Mouse (Mus musculus) limb, embryonic 13.5 days (tissue): Measurements from ENCODE around the gene Trim46. TPM values are rescaled to one million over a fixed set of nuclear protein-coding genes. Genes with fewer than 3 reads are reported as not detected.

Experiments used
- ATAC-seq: fragments of 200-750 bp; cut with Nextera tagmentation; 2 replicates; pipeline ENCODE4 v1.8.0; 2017; ENCODE audit warnings: low read depth, moderate number of reproducible peaks, moderate TSS enrichment; ENCODE audit not compliant: low FRiP score
- H3K27ac ChIP-seq: fragments of 300-500 bp; sonication (generic); 2 replicates; pipeline ENCODE4 v1.5.1; 2015; ENCODE audit warnings: inconsistent platforms, mild to moderate bottlenecking, moderate library complexity
- H3K27me3 ChIP-seq: fragments of 300-500 bp; sonication (generic); 2 replicates; pipeline ENCODE4 v1.6.1; 2015; ENCODE audit warnings: mild to moderate bottlenecking, inconsistent platforms
- H3K36me3 ChIP-seq: fragments of 300-500 bp; sonication (generic); 2 replicates; pipeline ENCODE4 v1.6.1; 2015; ENCODE audit warnings: inconsistent platforms, mild to moderate bottlenecking, moderate library complexity
- H3K4me1 ChIP-seq: fragments of 300-500 bp; sonication (generic); 2 replicates; pipeline ENCODE4 v1.6.1; 2015; ENCODE audit warnings: inconsistent platforms
- H3K4me2 ChIP-seq: fragments of 300-500 bp; sonication (generic); replicated peaks from 2 replicates; pipeline ENCODE4 v1.6.1; 2015; ENCODE audit warnings: inconsistent platforms, mild to moderate bottlenecking, moderate library complexity
- H3K4me3 ChIP-seq: fragments of 300-500 bp; sonication (generic); 2 replicates; pipeline ENCODE4 v1.5.1; 2015; ENCODE audit warnings: moderate library complexity, mild to moderate bottlenecking, inconsistent platforms
- H3K9ac ChIP-seq: fragments of 300-500 bp; sonication (generic); 2 replicates; pipeline ENCODE4 v1.6.1; 2015; ENCODE audit warnings: mild to moderate bottlenecking, inconsistent platforms
- H3K9me3 ChIP-seq: fragments of 300-500 bp; sonication (generic); 2 replicates; pipeline ENCODE4 v1.6.1; 2016; ENCODE audit warnings: inconsistent platforms
- WGBS: fragments of 180-500 bp; shearing (Covaris S2); methylation state at CpG from one replicate; pipeline ENCODE4 v1.1.7; 2015; 5-methylcytosine and 5-hydroxymethylcytosine counted together
- polyA plus RNA-seq: library from polyadenylated mRNA; unstranded; fragments of >200 nt; fragmentation: Nextera tagmentation; extraction: Ambion mirVana; gene quantifications from 2 replicates; pipeline ENCODE4 v1.2.1, GENCODE M21; 2015

The Trim46 gene
- polyA plus RNA-seq, 1 experiment from 2014 or later, result 6.8 TPM

DNA sequence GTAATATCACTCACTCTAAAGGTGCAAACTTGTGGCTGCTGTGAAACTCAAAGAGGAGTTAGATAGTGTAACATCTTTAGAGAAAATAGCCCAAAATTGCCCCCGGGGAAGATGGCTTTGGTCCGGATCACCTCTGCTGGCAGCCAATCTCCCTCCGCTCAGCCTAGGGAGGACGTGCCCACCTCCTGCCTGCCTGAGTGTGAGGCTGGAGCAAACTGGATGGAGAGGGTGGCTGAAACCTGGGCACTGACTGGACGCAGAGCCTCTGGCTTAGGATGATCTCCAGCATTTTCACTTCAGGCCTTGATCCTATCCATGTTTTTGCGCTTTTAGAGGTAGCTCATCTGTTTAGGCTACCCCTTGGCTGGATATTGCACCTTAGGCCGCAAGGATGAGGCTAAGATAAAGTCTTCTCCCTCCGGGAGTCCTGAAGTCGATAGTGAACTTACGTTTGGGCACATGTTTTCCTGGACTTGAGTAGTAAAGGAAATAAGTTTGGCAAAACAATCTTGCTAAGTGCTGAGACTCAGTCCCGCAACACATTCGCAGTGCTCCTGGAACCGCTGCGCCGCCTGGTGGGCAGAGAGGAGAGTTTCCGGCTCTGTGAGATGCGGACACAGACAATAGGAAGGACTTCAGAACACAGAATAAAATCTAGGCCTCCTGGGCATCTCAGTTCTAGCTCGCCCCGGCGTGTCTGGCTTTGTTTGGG, 35.6 kb upstream of the Trim46 start:
- Histone ChIP-seq H3K27ac (peak overlapping the region; percentile 86; the same call in 1 of the 2 replicates), H3K4me1 (peaks cover 50% of the 10 kb centered on the region)

DNA sequence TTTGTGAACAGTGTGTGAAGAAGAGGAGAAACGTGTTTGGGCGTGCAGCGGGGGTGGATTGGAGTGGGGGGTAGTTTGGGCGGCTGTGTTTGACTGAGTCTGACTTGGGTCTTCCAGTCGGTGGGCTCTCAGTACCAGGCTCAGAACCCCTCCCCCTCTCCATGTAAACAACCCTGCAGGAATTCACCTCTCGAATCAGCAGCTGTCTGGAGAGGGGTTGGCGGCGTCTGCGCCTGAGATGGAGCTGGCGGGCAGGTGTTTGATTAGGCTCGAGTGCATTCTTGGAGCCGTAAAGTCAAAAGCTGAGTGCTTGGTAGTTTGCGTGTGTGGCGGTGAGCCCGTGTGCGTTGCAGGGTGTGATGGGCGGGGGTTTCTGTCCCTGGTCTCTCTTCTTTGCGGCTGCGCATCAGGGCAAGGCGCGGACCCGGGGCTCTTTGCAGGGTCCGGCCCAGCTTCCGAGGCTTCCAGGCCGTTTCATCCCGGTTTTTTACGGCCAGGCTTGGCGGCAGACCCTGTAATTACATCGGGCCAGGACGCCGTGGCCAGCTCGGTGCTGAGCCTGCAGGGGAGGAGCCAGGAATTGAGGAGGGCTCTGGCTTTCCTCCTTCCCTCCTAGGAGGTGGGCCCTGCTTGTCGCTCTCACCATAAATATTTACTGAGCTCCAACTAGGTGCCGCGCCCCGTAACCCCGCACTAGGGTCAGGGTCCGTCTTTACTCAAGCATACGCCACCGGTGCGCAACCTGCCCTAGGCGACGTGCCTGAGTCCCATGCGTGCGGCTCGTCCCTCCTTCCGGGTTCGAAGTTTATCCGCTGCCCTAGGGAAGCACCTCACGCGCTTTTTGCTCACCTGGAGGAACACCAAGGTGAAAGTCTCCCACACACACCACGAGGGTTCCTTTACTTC, 34.8 kb upstream of the Trim46 start, which contains the start of gene Efna1:
Gene Efna1, minus strand, starts transcription at position 537 of the 906 bp plus-strand sequence.
- H3K4me1 ChIP-seq, result peaks cover 51% of the 10 kb centered on the region
- ATAC-seq, result peak; percentile 13; the same call in 1 of the 2 replicates
- peaks cover 12% of the 10 kb centered on the region; the same call in 1 of the 2 replicates for H3K27me3 ChIP-seq
- H3K4me3 ChIP-seq, result peak within 1 kb of the TSS; percentile 62
- WGBS, result under 1% methylated on average over 52 of the region's 52 CpGs
- H3K4me2 ChIP-seq, result peak within 1 kb of the TSS; percentile 96
- no peaks in the 10 kb centered on the region for H3K9me3 ChIP-seq
- peaks cover 5% of the 10 kb centered on the region for H3K36me3 ChIP-seq
- peak within 1 kb of the TSS; percentile 86 for H3K27ac ChIP-seq
- H3K9ac ChIP-seq, result peak within 1 kb of the TSS; percentile 85

More for the DNA sequence above, 35.6 kb upstream of the Trim46 start:
- H3K4me2 ChIP-seq, result peak overlapping the region; percentile 96
- H3K9me3 ChIP-seq, result no peaks in the 10 kb centered on the region
- H3K36me3 ChIP-seq, result no peaks in the 10 kb centered on the region
- H3K9ac ChIP-seq, result peak overlapping the region; percentile 85
- peak overlapping the region; percentile 62 for H3K4me3 ChIP-seq
- no peak for ATAC-seq
- WGBS, result 11% methylated on average over 20 of the region's 20 CpGs
- peaks cover 12% of the 10 kb centered on the region; the same call in 1 of the 2 replicates for H3K27me3 ChIP-seq

DNA sequence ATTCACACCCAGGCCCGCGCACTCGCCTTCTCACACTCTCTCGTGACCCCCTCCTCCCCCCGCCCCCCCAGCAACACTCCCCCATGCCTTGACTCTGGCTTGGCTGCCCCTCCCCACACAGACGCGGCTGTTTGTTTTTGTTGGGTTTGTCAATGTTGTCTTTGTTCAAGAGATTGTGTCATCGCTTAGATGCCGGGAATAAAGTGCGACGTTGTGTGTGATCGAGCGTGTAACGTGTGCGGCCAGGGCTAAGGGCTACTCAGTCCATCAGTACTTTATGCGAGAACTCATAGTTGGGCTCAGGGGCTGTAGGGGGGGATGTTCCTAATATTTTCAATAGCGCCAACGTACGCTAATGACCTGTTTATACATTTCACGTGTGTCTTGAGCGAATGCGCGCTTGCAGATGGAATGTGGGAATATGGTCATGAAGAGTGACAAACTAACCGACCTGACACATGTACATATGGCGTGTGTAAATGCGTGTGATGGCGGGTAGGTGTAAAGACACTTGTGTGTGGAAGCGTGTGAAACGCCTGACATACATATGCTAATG, 34.0 kb upstream of the Trim46 start:
- WGBS, result under 1% methylated on average over 29 of the region's 29 CpGs
- Histone ChIP-seq H3K27me3 (peaks cover 12% of the 10 kb centered on the region; the same call in 1 of the 2 replicates), H3K36me3 (peaks cover 12% of the 10 kb centered on the region), H3K9me3 (no peaks in the 10 kb centered on the region), H3K4me1 (peaks cover 51% of the 10 kb centered on the region), H3K9ac (peak overlapping the region; percentile 85), H3K4me3 (peak overlapping the region; percentile 62), H3K4me2 (peak overlapping the region; percentile 96), H3K27ac (peak overlapping the region; percentile 86)
- ATAC-seq, result peak; percentile 5; the same call in 1 of the 2 replicates

DNA sequence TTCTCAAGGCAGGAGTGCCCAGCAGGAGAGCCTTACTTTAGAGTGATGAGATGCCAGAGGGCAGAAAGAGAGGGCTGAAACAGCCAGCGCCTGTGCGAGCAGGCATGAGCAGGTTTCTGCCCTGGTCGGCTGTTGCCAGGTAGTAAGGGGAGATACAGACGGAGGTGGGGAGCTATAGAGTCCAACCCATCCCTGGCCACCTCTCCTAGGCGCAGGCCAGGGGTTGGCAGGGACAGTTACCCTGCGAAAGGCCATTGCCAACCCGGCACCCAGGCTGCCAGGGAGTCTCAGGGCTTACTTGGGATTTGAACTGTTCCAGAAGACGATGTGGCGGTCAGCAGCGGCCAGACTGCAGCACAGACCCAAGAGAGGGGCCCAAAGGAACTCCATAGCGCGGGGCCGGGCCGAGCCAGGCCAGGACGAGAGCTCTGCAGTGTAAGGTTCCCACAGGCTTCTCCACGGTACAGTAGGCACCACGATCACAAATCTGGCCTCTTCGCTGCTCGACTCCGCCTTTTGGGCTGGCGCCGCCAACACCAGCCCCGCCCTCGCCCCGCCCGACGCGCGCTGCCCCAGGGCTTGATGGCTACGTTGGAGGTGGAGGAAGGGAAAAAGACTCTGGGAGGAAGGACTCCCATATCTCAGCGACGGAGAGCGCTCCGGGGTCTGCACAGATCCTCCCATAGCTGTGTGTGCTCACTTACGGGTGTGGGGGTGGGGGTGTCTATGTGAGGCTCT, 33.2 kb upstream of the Trim46 start:
- Histone ChIP-seq H3K9ac (peak overlapping the region; percentile 85), H3K4me3 (peak overlapping the region; percentile 62), H3K36me3 (peaks cover 19% of the 10 kb centered on the region), H3K4me1 (peaks cover 51% of the 10 kb centered on the region), H3K27me3 (peaks cover 12% of the 10 kb centered on the region; the same call in 1 of the 2 replicates), H3K27ac (peak overlapping the region; percentile 86), H3K4me2 (peak overlapping the region; percentile 96), H3K9me3 (no peaks in the 10 kb centered on the region)
- ATAC-seq, result peak; percentile 79
- WGBS, result 3% methylated on average over 35 of the region's 35 CpGs

DNA sequence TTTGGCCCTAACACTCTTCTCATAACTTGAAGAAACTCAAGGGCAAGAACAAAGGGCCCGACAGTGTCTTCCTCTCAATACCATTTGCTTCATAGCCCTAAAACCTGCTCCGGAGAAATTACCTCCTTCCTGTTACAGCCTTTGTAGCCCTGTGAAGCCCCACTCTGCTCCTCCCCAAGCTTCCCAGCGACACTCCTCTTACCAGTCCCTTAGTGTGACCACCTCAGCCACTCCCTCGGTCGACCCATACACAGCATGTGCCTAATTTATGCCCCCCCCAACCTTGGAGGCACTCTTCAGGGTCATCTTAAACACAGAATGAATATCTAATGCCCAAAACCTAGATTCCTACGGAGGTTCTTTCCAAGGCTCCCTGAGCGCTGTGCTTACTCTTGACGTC, 32.5 kb upstream of the Trim46 start:
- 12% methylated on average over 8 of the region's 8 CpGs for WGBS

DNA sequence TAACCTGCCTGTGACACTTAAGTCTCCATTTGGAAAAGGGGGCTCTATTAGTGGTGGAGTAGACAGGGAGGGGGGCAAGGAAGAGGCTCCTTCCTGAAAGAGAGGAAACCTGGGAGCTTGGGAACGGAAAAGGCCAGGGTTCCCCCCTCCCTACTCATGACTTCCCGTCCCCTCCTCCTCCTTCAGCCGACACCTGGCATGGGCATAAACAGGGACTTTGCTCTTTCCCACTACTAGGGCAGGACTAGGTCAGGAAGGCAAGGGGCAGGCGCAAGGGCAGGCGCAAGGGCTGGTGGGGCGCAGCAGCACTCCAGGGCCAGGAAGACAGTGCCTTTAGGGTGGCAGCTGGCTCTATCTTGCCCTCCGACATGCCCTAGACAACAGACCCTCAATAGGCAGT, 32.0 kb upstream of the Trim46 start:
- peak overlapping the region; percentile 85 for H3K9ac ChIP-seq
- 52% methylated on average over 7 of the region's 7 CpGs for WGBS
- peaks cover 28% of the 10 kb centered on the region for H3K36me3 ChIP-seq
- peak overlapping the region; percentile 96 for H3K4me2 ChIP-seq
- H3K9me3 ChIP-seq, result no peaks in the 10 kb centered on the region
- H3K27ac ChIP-seq, result peak overlapping the region; percentile 86
- peak overlapping the region; percentile 62 for H3K4me3 ChIP-seq
- peaks cover 51% of the 10 kb centered on the region for H3K4me1 ChIP-seq
- ATAC-seq, result no peak
- H3K27me3 ChIP-seq, result peaks cover 12% of the 10 kb centered on the region; the same call in 1 of the 2 replicates

More for the DNA sequence above, 32.5 kb upstream of the Trim46 start:
- Histone ChIP-seq H3K9me3 (no peaks in the 10 kb centered on the region), H3K4me2 (peak overlapping the region; percentile 96), H3K4me1 (peaks cover 51% of the 10 kb centered on the region), H3K27ac (peak overlapping the region; percentile 86), H3K9ac (peak overlapping the region; percentile 85), H3K36me3 (peaks cover 22% of the 10 kb centered on the region), H3K4me3 (peak overlapping the region; percentile 62), H3K27me3 (peaks cover 12% of the 10 kb centered on the region; the same call in 1 of the 2 replicates)
- ATAC-seq, result no peak

DNA sequence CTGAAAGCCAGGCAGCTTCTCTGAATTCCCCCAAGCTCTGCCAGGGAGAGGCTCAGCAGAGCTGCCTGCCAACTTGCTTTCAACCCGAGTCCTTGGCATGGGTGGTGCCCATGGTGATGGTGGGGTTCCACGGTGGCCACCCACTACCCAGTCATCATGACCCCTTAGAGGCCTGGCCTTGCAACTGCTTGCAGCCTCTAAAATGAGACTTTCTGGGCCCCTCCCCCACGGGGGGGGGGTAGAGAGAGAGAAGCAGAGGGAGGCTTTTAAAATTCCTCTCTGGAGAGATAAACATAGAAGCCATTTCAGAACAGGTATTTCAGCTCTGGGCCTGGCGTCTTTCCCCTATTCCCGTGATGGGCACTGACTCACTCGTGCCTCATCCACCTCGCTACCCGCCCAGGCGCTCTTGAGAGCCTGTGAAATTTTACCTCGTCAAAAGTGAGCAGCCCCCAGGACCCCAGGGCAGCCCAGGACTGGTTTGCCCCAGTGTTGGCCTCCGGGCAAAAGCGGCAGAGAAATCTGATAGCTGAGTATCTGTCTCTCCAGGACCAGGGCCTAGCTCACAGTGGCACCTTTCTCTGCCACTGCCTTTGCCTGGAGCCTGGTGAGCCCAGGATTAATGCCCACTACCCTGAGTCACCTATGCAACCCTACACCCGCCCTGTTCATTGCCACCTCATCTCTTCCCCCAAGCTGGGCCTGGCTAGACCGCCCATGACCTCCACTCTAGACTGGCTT, 31.3 kb upstream of the Trim46 start:
- 24% methylated on average over 14 of the region's 14 CpGs for WGBS
- Histone ChIP-seq H3K4me2 (peak overlapping the region; percentile 96), H3K27me3 (peaks cover 12% of the 10 kb centered on the region; the same call in 1 of the 2 replicates), H3K9me3 (no peaks in the 10 kb centered on the region), H3K4me3 (peak overlapping the region; percentile 62), H3K27ac (peak overlapping the region; percentile 86), H3K4me1 (peaks cover 51% of the 10 kb centered on the region), H3K9ac (peak overlapping the region; percentile 85), H3K36me3 (peaks cover 33% of the 10 kb centered on the region)
- no peak for ATAC-seq

DNA sequence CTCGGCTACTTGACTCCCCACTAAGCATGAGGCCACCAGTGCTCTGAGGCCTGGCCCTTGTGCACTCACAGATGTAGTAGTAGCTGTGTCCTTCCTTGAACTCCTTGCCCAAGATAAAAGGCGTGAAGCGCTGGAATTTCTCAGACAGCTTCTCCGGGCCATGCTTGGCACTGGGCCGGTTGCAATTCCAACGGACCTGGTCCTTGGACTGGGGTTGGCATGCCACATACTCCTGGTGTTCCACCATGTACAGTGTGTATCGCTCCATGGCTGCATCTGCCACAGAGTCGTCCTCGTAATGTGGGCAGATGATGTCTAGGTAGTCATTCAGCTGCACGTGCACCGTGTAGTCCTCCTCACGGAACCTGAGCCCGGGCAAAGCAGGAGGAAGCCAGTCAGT, 30.0 kb upstream of the Trim46 start:
- Histone ChIP-seq H3K36me3 (peaks cover 42% of the 10 kb centered on the region), H3K4me3 (no peak overlapping the region), H3K9me3 (no peaks in the 10 kb centered on the region), H3K27me3 (peaks cover 9% of the 10 kb centered on the region; the same call in 1 of the 2 replicates), H3K27ac (no peak overlapping the region), H3K4me2 (peak overlapping the region; percentile 96), H3K4me1 (peaks cover 45% of the 10 kb centered on the region), H3K9ac (no peak overlapping the region)
- 90% methylated on average over 13 of the region's 13 CpGs for WGBS
- no peak for ATAC-seq

DNA sequence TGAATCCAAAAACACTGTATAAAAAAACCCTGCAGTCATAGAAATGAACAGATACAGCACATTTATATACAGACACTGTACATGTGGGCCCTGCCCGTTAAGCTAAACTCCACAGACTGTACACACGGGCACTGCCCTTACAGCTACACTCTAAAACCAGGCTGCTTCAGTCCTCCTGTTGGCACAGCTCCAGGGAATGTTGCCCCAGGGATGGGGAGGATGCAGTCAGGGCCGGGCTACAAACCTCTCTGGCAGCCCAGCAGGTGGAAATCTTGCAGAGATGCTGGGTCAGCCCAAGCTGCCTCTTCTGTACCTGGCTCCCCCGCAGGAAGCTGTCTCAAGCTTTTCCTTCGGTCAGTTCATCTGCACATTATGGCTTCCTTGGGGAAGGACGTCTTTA, 25.7 kb upstream of the Trim46 start:
- Histone ChIP-seq H3K27ac (no peak overlapping the region), H3K36me3 (peaks cover 47% of the 10 kb centered on the region), H3K4me1 (peaks cover 40% of the 10 kb centered on the region), H3K4me3 (no peak overlapping the region), H3K27me3 (no peaks in the 10 kb centered on the region), H3K4me2 (no peak overlapping the region), H3K9me3 (no peaks in the 10 kb centered on the region), H3K9ac (no peak overlapping the region)
- WGBS, result 55% methylated on average over 6 of the region's 6 CpGs
- no peak for ATAC-seq

DNA sequence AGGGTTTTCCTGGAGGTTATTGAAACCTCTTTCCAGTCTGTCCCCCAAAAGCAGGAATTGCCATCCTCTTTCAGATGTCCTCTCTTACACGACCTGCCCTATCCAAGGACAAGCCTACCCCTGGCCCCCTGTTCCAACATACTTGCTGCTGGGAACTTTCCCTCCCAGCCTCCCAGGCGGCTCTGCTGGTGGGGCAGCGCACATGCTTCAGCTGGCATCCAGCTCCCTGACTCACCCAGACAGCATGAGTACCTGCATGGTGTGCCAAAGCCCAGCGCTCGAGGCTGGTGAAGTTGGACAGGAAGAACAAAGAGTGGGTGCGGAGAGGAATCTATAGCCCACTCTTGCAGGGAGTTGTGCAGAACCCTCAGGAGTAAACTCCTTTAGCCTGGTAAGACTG, 24.8 kb upstream of the Trim46 start:
- H3K4me2 ChIP-seq, result peak overlapping the region; percentile 83
- peak overlapping the region; percentile 88; the same call in 1 of the 2 replicates for H3K27ac ChIP-seq
- 73% methylated on average over 6 of the region's 6 CpGs for WGBS
- peaks cover 37% of the 10 kb centered on the region for H3K4me1 ChIP-seq
- peak overlapping the region; percentile 60 for H3K4me3 ChIP-seq
- H3K9ac ChIP-seq, result peak overlapping the region; percentile 84
- H3K27me3 ChIP-seq, result no peaks in the 10 kb centered on the region
- H3K36me3 ChIP-seq, result peaks cover 43% of the 10 kb centered on the region
- no peak for ATAC-seq
- H3K9me3 ChIP-seq, result no peaks in the 10 kb centered on the region
